Mouse (Mus musculus): ENCODE data around the gene 0610040J01Rik. TPM values are rescaled to one million over a fixed set of nuclear protein-coding genes. Genes with fewer than 3 reads are reported as not detected.

The 0610040J01Rik gene
- total RNA-seq (2015; ENCODE audit: low replicate concordance) (12.2 TPM in 1 of 2 replicates, not detected in the other), total RNA-seq (2017; ENCODE audit: low replicate concordance) (0.13 TPM in 1 of 2 replicates, not detected in the other)

GRCm38 (mm10) chr5:63811819-63812508 is at the start of gene 0610040J01Rik:
Gene 0610040J01Rik (plus strand): TSS chr5:63812363.
- ATAC-seq (replicated peaks; ENCODE audit: low FRiP score, poor library complexity, severe bottlenecking) = no peak

- ATAC-seq (replicated peaks; ENCODE audit: low FRiP score, poor library complexity, severe bottlenecking) = no peak
Observed at GRCm38 (mm10) chr5:63765886-63766285, 46.3 kb upstream of the 0610040J01Rik start.

- no peak for ATAC-seq (replicated peaks; ENCODE audit: low FRiP score, poor library complexity, severe bottlenecking)
Observed at GRCm38 (mm10) chr5:63766715-63767114, 45.4 kb upstream of the 0610040J01Rik start.

GRCm38 (mm10) chr5:63767464-63767863 is 44.7 kb upstream of the 0610040J01Rik start:
- ATAC-seq (replicated peaks; ENCODE audit: low FRiP score, poor library complexity, severe bottlenecking) = no peak

GRCm38 (mm10) chr5:63768220-63768619 is 43.9 kb upstream of the 0610040J01Rik start:
- ATAC-seq (replicated peaks; ENCODE audit: low FRiP score, poor library complexity, severe bottlenecking) = no peak

DNA sequence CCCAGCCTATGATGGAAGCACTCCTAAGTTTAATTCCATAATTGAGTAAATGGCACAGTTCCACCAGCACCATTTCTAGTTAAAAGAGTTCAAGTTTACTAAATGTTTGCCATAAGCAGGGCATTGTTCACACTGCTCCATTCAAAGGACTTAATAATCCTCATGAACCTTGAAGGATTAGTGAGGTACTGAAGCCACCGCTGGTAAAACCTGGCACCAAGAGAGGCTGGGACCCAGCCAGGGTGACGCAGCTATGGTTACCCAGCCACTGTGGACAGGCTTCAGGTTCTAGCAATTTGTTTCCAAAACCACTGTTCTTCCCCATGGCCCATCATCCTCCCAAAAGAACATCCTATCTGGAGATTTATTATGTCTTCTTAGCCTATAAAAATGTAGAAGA is 39.2 kb upstream of the 0610040J01Rik start:
- ATAC-seq (replicated peaks; ENCODE audit: low FRiP score, poor library complexity, severe bottlenecking) = no peak

DNA sequence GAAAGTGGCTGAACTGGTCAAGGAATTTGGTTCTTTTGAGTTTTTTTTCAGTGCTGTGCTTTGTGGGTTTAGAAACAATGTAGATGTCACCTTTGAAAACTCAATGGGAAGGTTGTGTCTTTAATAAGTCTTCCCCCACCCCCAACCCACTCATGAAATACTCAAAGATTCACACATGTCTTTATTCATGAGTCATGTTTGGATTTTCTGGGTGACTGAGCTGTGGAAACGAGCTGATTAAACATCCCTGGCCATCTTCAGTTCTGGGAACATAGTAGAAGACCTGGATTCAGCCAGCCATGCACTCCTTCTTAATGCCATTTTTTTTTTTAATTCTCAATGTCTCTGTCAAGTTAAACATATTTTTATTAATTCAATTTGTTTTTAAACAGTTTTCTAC is 38.6 kb upstream of the 0610040J01Rik start:
- ATAC-seq (replicated peaks; ENCODE audit: low FRiP score, poor library complexity, severe bottlenecking) = no peak

- ATAC-seq (replicated peaks; ENCODE audit: low FRiP score, poor library complexity, severe bottlenecking) = no peak
Observed at GRCm38 (mm10) chr5:63788156-63788826, 23.9 kb upstream of the 0610040J01Rik start.

DNA sequence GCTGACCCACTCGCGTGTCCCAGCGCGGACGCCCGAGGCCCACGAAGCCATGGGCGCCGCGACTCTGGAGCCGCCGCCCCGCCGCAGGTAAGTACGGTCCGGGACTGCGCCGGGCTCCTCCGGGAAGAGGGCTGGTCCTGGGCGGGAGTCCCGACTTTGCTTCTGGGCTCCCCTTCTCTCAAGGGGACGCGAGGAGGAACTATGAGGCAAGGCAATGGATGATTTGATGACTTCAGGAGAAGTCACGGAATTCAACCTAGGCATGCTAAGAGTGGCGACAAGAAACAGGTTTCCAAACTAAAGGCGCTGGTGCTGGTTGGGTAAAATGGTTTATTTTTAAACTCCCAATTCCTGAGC is 324 bp downstream of the 0610040J01Rik start:
- no peak for ATAC-seq (replicated peaks; ENCODE audit: low FRiP score, poor library complexity, severe bottlenecking)

GRCm38 (mm10) chr5:63816643-63817042 is 4.5 kb downstream of the 0610040J01Rik start:
- no peak for ATAC-seq (replicated peaks; ENCODE audit: low FRiP score, poor library complexity, severe bottlenecking)

DNA sequence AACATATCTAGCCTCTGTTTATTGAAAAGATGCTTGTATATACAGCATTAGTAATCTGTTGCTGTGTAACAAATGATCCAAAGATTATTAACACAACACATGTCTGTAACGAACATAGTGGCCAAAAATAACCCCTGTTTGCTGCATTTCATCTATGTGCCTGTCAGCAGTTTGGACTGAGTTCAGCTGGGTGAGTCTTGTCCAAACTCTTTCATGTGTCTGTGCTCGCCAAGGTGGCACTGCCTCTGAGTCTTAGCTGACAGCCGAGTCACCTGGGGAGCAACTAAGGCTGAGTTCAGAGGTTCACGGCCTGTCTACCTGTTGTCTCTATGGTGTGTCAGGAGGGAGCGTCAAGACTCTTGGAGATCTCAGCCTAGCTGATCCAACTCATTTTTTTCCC is 5.1 kb downstream of the 0610040J01Rik start:
- no peak for ATAC-seq (replicated peaks; ENCODE audit: low FRiP score, poor library complexity, severe bottlenecking)

GRCm38 (mm10) chr5:63818975-63819374 is 6.8 kb downstream of the 0610040J01Rik start:
- ATAC-seq (replicated peaks; ENCODE audit: low FRiP score, poor library complexity, severe bottlenecking) = no peak

GRCm38 (mm10) chr5:63819519-63819918 is 7.4 kb downstream of the 0610040J01Rik start:
- no peak for ATAC-seq (replicated peaks; ENCODE audit: low FRiP score, poor library complexity, severe bottlenecking)

DNA sequence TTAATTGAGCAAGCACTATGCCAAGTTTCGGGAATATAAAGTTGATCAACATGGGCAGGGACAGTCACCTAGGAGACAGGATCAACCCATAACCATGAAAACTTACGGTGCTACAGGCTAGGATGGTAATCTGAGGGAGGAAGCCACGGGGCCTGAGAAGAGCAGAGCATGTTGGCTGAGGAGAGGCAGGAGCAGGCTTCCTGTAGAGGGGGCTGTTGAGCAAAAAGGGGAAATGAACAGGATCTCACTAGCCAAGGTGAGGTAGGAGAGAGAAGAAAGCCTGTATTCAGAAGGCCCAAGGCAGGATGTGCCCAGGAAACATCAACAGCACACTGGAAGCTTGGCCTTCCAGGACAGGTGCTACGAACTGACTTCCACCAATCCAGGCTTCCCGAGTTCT is 9.0 kb downstream of the 0610040J01Rik start:
- ATAC-seq (replicated peaks; ENCODE audit: low FRiP score, poor library complexity, severe bottlenecking) = no peak

DNA sequence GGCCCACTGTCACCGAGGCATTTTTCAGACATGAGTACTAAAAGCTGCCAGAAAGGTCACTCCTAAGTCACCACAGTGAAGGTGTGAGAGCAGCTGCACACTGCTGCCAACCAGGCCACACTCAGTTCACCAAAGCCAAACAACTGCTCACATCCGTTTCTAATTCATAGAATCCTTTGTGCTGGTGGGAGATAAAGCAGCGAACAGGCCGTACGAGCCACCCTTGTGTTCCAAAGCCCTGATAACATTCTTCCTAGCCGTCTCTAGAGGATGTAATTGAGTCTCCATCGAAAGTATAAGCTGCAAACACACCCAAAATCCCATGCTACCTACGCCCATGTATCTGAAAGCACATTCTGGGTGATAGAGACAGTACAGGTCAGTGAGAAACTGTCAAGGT is 9.7 kb downstream of the 0610040J01Rik start:
- ATAC-seq (replicated peaks; ENCODE audit: low FRiP score, poor library complexity, severe bottlenecking) = no peak

- ATAC-seq (replicated peaks; ENCODE audit: low FRiP score, poor library complexity, severe bottlenecking) = no peak
Observed at GRCm38 (mm10) chr5:63823362-63824332, 11.5 kb downstream of the 0610040J01Rik start.

- no peak for ATAC-seq (replicated peaks; ENCODE audit: low FRiP score, poor library complexity, severe bottlenecking)
Observed at GRCm38 (mm10) chr5:63824599-63825350, 12.6 kb downstream of the 0610040J01Rik start.

DNA sequence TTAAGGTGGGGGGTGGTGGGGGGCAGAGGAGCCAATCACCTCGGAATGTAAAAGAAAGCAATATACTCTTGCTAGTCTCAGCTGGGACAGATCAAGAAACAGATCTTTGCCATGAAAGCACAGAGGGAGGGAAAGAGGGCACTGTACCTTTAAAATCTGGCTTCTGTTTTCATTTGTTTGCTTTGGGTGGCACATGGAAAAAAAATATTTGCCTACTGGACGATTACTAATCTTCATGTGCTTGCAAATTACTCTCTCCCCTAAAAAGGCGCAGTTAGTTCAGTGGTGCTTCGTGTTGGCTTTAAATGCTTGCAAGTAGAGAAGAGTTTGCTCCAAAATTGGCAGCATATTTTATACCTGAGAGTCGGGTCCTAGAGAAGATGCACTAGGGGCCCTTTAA is 13.7 kb downstream of the 0610040J01Rik start:
- ATAC-seq (replicated peaks; ENCODE audit: low FRiP score, poor library complexity, severe bottlenecking) = no peak

DNA sequence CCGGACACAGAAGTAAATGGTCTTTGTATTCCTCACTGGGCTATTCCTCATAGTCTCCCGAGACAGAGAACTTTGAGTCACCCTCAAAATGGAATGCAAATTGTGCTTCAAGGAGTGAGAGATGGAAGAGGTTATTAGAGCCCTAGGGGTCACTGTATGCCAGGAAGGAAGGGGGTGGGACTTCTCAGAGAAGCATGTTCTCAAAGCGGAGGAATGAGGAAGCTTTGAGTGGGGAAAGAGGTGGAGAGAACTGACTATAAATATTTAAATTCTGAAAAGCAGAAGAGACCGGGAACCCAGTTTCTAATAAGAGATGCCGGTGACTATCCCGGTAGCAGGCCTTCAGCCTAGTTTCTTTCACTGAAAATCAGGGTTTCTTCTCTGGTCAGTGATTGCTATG is 14.8 kb downstream of the 0610040J01Rik start:
- no peak for ATAC-seq (replicated peaks; ENCODE audit: low FRiP score, poor library complexity, severe bottlenecking)

All from erythroid progenitor cell, adult 5-6 weeks (primary cell).